Comparison of ENCODE assay signal across 9 mouse cellular contexts in the genomic region with DNA sequence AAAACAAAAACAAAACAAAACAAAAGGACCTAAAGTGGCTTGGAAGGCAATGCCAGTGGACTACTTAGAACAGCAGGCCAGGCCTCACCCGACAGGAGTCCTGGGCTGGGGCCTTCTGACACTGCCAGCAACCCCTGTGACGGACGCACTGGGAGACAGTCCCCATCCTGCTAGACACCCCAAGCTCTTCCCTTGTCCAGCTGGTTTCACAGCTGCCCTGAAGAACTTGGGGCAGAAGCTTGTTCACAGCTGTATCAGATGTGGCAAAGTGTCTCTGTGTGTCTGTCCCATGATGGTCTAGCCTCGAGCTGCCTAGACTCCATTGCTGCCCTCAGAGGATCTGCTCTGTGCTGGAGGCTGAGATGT. TPM values are rescaled to one million over a fixed set of nuclear protein-coding genes. Genes with fewer than 3 reads are reported as not detected.
DNase-seq lines count a peak whose midpoint lies in the region; ATAC-seq lines count a peak whose summit lies in the region.
"Had no signal": no experiment of that assay in that cellular context is flagged by ENCODE, and none has a peak within 500 bp of the region (broad histone marks: within the 10 kb centered on the region; RNA-seq: fewer than 3 reads in every experiment).

No protein-coding gene starts in this region.

- no peak overlapping the region for H3K27ac ChIP-seq in heart, embryonic 14.5 days (replicated peaks in 1 of 2; ENCODE audit: control insufficient read depth in 1 of 2, insufficient read depth in 1 of 2, low read depth in 2 of 2, low read length in 2 of 2)
- H3K27ac ChIP-seq in embryonic facial prominence, embryonic 10.5 days (replicated peaks) = peak overlapping the region; percentile 98
- H3K27ac ChIP-seq in hindbrain, embryonic 11.5 days (ENCODE audit: low read depth, low read length) = peak overlapping the region; percentile 96
- peak overlapping the region; percentile 92 for H3K27ac ChIP-seq in midbrain, embryonic 11.5 days (ENCODE audit: low read depth, low read length)

- 82% methylated on average over 4 of the region's 4 CpGs for WGBS in heart, embryonic 14.5 days
- WGBS in embryonic facial prominence, embryonic 10.5 days = 84% methylated on average over 4 of the region's 4 CpGs
- 80% methylated on average over 4 of the region's 4 CpGs for WGBS in hindbrain, embryonic 11.5 days
- WGBS in midbrain, embryonic 11.5 days = 84% methylated on average over 4 of the region's 4 CpGs

- peaks cover 77% of the 10 kb centered on the region for H3K36me3 ChIP-seq in heart, embryonic 14.5 days (ENCODE audit: control insufficient read depth, insufficient read depth, low read length)
- peaks cover 86% of the 10 kb centered on the region for H3K36me3 ChIP-seq in embryonic facial prominence, embryonic 10.5 days (replicated peaks)
- peaks cover 8% of the 10 kb centered on the region; the same call in 1 of the 2 replicates for H3K36me3 ChIP-seq in hindbrain, embryonic 11.5 days (ENCODE audit: control insufficient read depth, insufficient read depth, low read length)
- H3K36me3 ChIP-seq in midbrain, embryonic 11.5 days (ENCODE audit: control insufficient read depth, insufficient read depth, low read length) = peaks cover 14% of the 10 kb centered on the region; the same call in 1 of the 2 replicates

- no peak for ATAC-seq in heart, embryonic 14.5 days (ENCODE audit: insufficient number of reproducible peaks, insufficient read depth, low FRiP score, low read depth)
- ATAC-seq in hindbrain, embryonic 11.5 days (ENCODE audit: low FRiP score) = no peak
- no peak for ATAC-seq in midbrain, embryonic 11.5 days (ENCODE audit: low FRiP score)

- no peak overlapping the region for H3K4me3 ChIP-seq in heart, embryonic 14.5 days (ENCODE audit: control insufficient read depth in 1 of 2, insufficient read depth in 1 of 2, low read depth in 1 of 2, low read length in 2 of 2)
- H3K4me3 ChIP-seq in embryonic facial prominence, embryonic 10.5 days = peak overlapping the region; percentile 93
- no peak overlapping the region for H3K4me3 ChIP-seq in hindbrain, embryonic 11.5 days (ENCODE audit: low read depth, low read length)
- H3K4me3 ChIP-seq in midbrain, embryonic 11.5 days (ENCODE audit: low read depth, low read length) = no peak overlapping the region

- peaks cover 8 to 12% of the 10 kb centered on the region in 2 experiments; a peak in 3 of 4 replicates for H3K4me1 ChIP-seq in heart, embryonic 14.5 days (ENCODE audit: control insufficient read depth in 2 of 2, insufficient read depth in 2 of 2, low read length in 2 of 2)
- peaks cover 28% of the 10 kb centered on the region for H3K4me1 ChIP-seq in embryonic facial prominence, embryonic 10.5 days
- peaks cover 7% of the 10 kb centered on the region for H3K4me1 ChIP-seq in hindbrain, embryonic 11.5 days (replicated peaks; ENCODE audit: control insufficient read depth, insufficient read depth, low read length)
- H3K4me1 ChIP-seq in midbrain, embryonic 11.5 days (ENCODE audit: control insufficient read depth, insufficient read depth, low read length) = peaks cover 17% of the 10 kb centered on the region

- H3K27me3 ChIP-seq in heart, embryonic 14.5 days (ENCODE audit: control insufficient read depth, insufficient read depth, low read length) = no peaks in the 10 kb centered on the region
- H3K27me3 ChIP-seq in embryonic facial prominence, embryonic 10.5 days (replicated peaks; ENCODE audit: low read depth, poor library complexity, severe bottlenecking) = no peaks in the 10 kb centered on the region
- H3K27me3 ChIP-seq in hindbrain, embryonic 11.5 days (ENCODE audit: control insufficient read depth, insufficient read depth, low read length) = no peaks in the 10 kb centered on the region
- H3K27me3 ChIP-seq in midbrain, embryonic 11.5 days (ENCODE audit: control insufficient read depth, insufficient read depth, low read length) = no peaks in the 10 kb centered on the region

- H3K4me2 ChIP-seq in heart, embryonic 14.5 days (ENCODE audit: low read length) = no peak overlapping the region
- peak overlapping the region; percentile 80; the same call in 1 of the 2 replicates for H3K4me2 ChIP-seq in hindbrain, embryonic 11.5 days (replicated peaks; ENCODE audit: low read depth, low read length)
- H3K4me2 ChIP-seq in midbrain, embryonic 11.5 days = no peak overlapping the region

- DNase-seq in heart, postnatal 4 days = no peak
- DNase-seq in embryonic facial prominence, embryonic 10.5 days (ENCODE audit: low spot score) = no peak
- no peak for DNase-seq in hindbrain, embryonic 11.5 days (ENCODE audit: low spot score)
- peak; percentile 76 for DNase-seq in midbrain, embryonic 11.5 days (ENCODE audit: low spot score, missing footprints)
- DNase-seq in Muller cell, postnatal 12 days (ENCODE audit: inconsistent ontology term) = no peak
- DNase-seq in retina, embryonic 14.5 days (ENCODE audit: low spot score) = no peak
- no peak for DNase-seq in cerebellum, adult 11 months

- H3K9me3 ChIP-seq in heart, embryonic 14.5 days (ENCODE audit: control insufficient read depth, low read length) = no peaks in the 10 kb centered on the region
- no peaks in the 10 kb centered on the region for H3K9me3 ChIP-seq in embryonic facial prominence, embryonic 10.5 days
- H3K9me3 ChIP-seq in hindbrain, embryonic 11.5 days (ENCODE audit: control insufficient read depth, low read length) = no peaks in the 10 kb centered on the region
- no peaks in the 10 kb centered on the region for H3K9me3 ChIP-seq in midbrain, embryonic 11.5 days (ENCODE audit: control insufficient read depth, low read length)

- 0 out of 2 replicates have a peak overlapping the region, but pooled peaks have one; percentile 0 for H3K9ac ChIP-seq in heart, embryonic 14.5 days (ENCODE audit: low read length)
- no peak overlapping the region for H3K9ac ChIP-seq in hindbrain, embryonic 11.5 days (ENCODE audit: low read depth, low read length)
- no peak overlapping the region; the same call in 1 of the 2 replicates for H3K9ac ChIP-seq in midbrain, embryonic 11.5 days (ENCODE audit: low read length)

RNA-seq across cellular contexts. Expression of a gene that starts 0.7 kb away (rescaled TPM):
- polyA plus RNA-seq in heart, embryonic 14.5 days (2014; fragmentation: Nextera tagmentation; extraction: Ambion mirVana) = 20.9 and 29.4 TPM in 2 replicates
- total RNA-seq in heart, postnatal 4 days (2021) = 10 to 100 TPM in 1 of 2 experiments, 1 to 10 TPM in 1; 9.6 to 10.1 TPM
- 121 and 134 TPM in 2 replicates for polyA plus RNA-seq in embryonic facial prominence, embryonic 10.5 days (2016; fragmentation: Nextera tagmentation; extraction: Ambion mirVana)
- 123 and 136 TPM in 2 replicates for polyA plus RNA-seq in hindbrain, embryonic 11.5 days (2014; fragmentation: Nextera tagmentation; extraction: Ambion mirVana)
- 97.9 and 110 TPM in 2 replicates for polyA plus RNA-seq in midbrain, embryonic 11.5 days (2014; fragmentation: Nextera tagmentation; extraction: Ambion mirVana)

RNA-seq across cellular contexts. Expression of a gene that starts 6.9 kb away (rescaled TPM):
- polyA plus RNA-seq in heart, embryonic 14.5 days (2014; fragmentation: Nextera tagmentation; extraction: Ambion mirVana) = 39.8 and 46.2 TPM in 2 replicates
- 10 to 100 TPM; 19.5 to 21.6 TPM for total RNA-seq in heart, postnatal 4 days (2021)
- polyA plus RNA-seq in embryonic facial prominence, embryonic 10.5 days (2016; fragmentation: Nextera tagmentation; extraction: Ambion mirVana) = 62.3 and 64.6 TPM in 2 replicates
- 58.8 and 61.1 TPM in 2 replicates for polyA plus RNA-seq in hindbrain, embryonic 11.5 days (2014; fragmentation: Nextera tagmentation; extraction: Ambion mirVana)
- polyA plus RNA-seq in midbrain, embryonic 11.5 days (2014; fragmentation: Nextera tagmentation; extraction: Ambion mirVana) = 53.9 and 64.6 TPM in 2 replicates

RNA-seq across cellular contexts. Expression of a gene that starts 11.8 kb away (rescaled TPM):
- polyA plus RNA-seq in heart, embryonic 14.5 days (2014; fragmentation: Nextera tagmentation; extraction: Ambion mirVana) = 2.5 and 2.6 TPM in 2 replicates
- total RNA-seq in heart, postnatal 4 days (2021) = 1 to 10 TPM; 4.0 to 5.5 TPM
- 4.4 and 5.2 TPM in 2 replicates for polyA plus RNA-seq in embryonic facial prominence, embryonic 10.5 days (2016; fragmentation: Nextera tagmentation; extraction: Ambion mirVana)
- 1.7 and 2.1 TPM in 2 replicates for polyA plus RNA-seq in hindbrain, embryonic 11.5 days (2014; fragmentation: Nextera tagmentation; extraction: Ambion mirVana)
- 1.2 and 2.0 TPM in 2 replicates for polyA plus RNA-seq in midbrain, embryonic 11.5 days (2014; fragmentation: Nextera tagmentation; extraction: Ambion mirVana)

RNA-seq across cellular contexts. Expression of a gene that starts 15.9 kb away (rescaled TPM):
- 77.6 and 85.0 TPM in 2 replicates for polyA plus RNA-seq in heart, embryonic 14.5 days (2014; fragmentation: Nextera tagmentation; extraction: Ambion mirVana)
- total RNA-seq in heart, postnatal 4 days (2021) = 100 to 1,000 TPM; 107 to 112 TPM
- polyA plus RNA-seq in embryonic facial prominence, embryonic 10.5 days (2016; fragmentation: Nextera tagmentation; extraction: Ambion mirVana) = 64.7 and 73.3 TPM in 2 replicates
- 59.6 and 59.7 TPM in 2 replicates for polyA plus RNA-seq in hindbrain, embryonic 11.5 days (2014; fragmentation: Nextera tagmentation; extraction: Ambion mirVana)
- polyA plus RNA-seq in midbrain, embryonic 11.5 days (2014; fragmentation: Nextera tagmentation; extraction: Ambion mirVana) = 67.4 and 70.7 TPM in 2 replicates

RNA-seq across cellular contexts. Expression of a gene that starts 21.1 kb away (rescaled TPM):
- polyA plus RNA-seq in heart, embryonic 14.5 days (2014; fragmentation: Nextera tagmentation; extraction: Ambion mirVana) = 0.22 and 0.53 TPM in 2 replicates
- total RNA-seq in heart, postnatal 4 days (2021) = under 1 TPM; 0.24 to 0.52 TPM
- polyA plus RNA-seq in embryonic facial prominence, embryonic 10.5 days (2016; fragmentation: Nextera tagmentation; extraction: Ambion mirVana) = 0.44 and 0.85 TPM in 2 replicates
- 0.81 and 1.2 TPM in 2 replicates for polyA plus RNA-seq in hindbrain, embryonic 11.5 days (2014; fragmentation: Nextera tagmentation; extraction: Ambion mirVana)
- polyA plus RNA-seq in midbrain, embryonic 11.5 days (2014; fragmentation: Nextera tagmentation; extraction: Ambion mirVana) = 0.59 and 1.00 TPM in 2 replicates
- total RNA-seq: megakaryocyte, adult 5-6 weeks had no signal

Comparison
In these comparisons a context has a peak if more than half of its experiments do, and no peak if none do; other contexts are left out.
1. H3K27ac ChIP-seq: peak in embryonic facial prominence, embryonic 10.5 days (single experiment), hindbrain, embryonic 11.5 days (single experiment) and midbrain, embryonic 11.5 days (single experiment); none in heart, embryonic 14.5 days (0 of 2).